Mouse (Mus musculus): Measurements from ENCODE around the gene Axin2.

GRCm38 (mm10) chr11:108923188-108923575 is 3.0 kb downstream of the Axin2 start:
- TF ChIP-seq CTCF (IDR thresholded peaks at IDR 0.05; ENCODE audit: borderline replicate concordance, control insufficient read depth, extremely low read depth, insufficient read depth, low read length, poor library complexity): no peak
- TF ChIP-seq POLR2A (IDR thresholded peaks at IDR 0.05; ENCODE audit: control insufficient read depth, extremely low read depth, insufficient read depth, low read length, poor library complexity): no peak

Data from thymus, adult 2 months (tissue).